Mouse (Mus musculus) forebrain, embryonic 16.5 days (tissue): ENCODE data around the gene Shpk. TPM values are rescaled to one million over a fixed set of nuclear protein-coding genes. Genes with fewer than 3 reads are reported as not detected.

ENCODE experiments used
- ATAC-seq: fragments of 200-750 bp; cut with Nextera tagmentation; 2 replicates; pipeline ENCODE4 v1.8.0; 2017; ENCODE audit warnings: mild to moderate bottlenecking, moderate library complexity
- H3K27ac ChIP-seq: fragments of 300-500 bp; sonication (generic); 2 replicates; pipeline ENCODE4 v1.5.1; 2014; ENCODE audit warnings: low read length, control low read depth
- H3K27me3 ChIP-seq: fragments of 300-500 bp; sonication (generic); replicated peaks from 2 replicates; pipeline ENCODE4 v1.6.1; 2014; ENCODE audit warnings: low read length; ENCODE audit not compliant: control insufficient read depth, insufficient read depth
- H3K36me3 ChIP-seq: fragments of 300-500 bp; sonication (generic); 2 replicates; pipeline ENCODE4 v1.6.1; 2014; ENCODE audit not compliant: control insufficient read depth, insufficient read depth
- H3K4me1 ChIP-seq: fragments of 300-500 bp; sonication (generic); replicated peaks from 2 replicates; pipeline ENCODE4 v1.6.1; 2014; ENCODE audit warnings: low read length; ENCODE audit not compliant: control insufficient read depth, insufficient read depth
- H3K4me2 ChIP-seq: fragments of 300-500 bp; sonication (generic); 2 replicates; pipeline ENCODE4 v1.6.1; 2014; ENCODE audit warnings: mild to moderate bottlenecking, low read length, control low read depth
- H3K4me3 ChIP-seq: fragments of 300-500 bp; sonication (generic); replicated peaks from 2 replicates; pipeline ENCODE4 v1.5.1; 2014; ENCODE audit warnings: mild to moderate bottlenecking, low read length, control low read depth
- H3K9ac ChIP-seq: fragments of 300-500 bp; sonication (generic); replicated peaks from 2 replicates; pipeline ENCODE4 v1.6.1; 2014; ENCODE audit warnings: low read depth, low read length, control low read depth
- H3K9me3 ChIP-seq: fragments of 300-500 bp; sonication (generic); 2 replicates; pipeline ENCODE4 v1.6.1; 2016; ENCODE audit warnings: low read length; ENCODE audit not compliant: control insufficient read depth
- WGBS: fragments of 180-500 bp; shearing (Covaris S2); extraction: QIAGEN DNeasy Blood & Tissue Kit; methylation state at CpG from one replicate; pipeline ENCODE4 v1.1.7; 2014; 5-methylcytosine and 5-hydroxymethylcytosine counted together
- polyA plus RNA-seq: library from polyadenylated mRNA; unstranded; fragments of >200 nt; fragmentation: Nextera tagmentation; extraction: Ambion mirVana; gene quantifications from 2 replicates; pipeline ENCODE4 v1.2.1, GENCODE M21; 2015

Gene Shpk
- polyA plus RNA-seq, 1 experiment from 2014 or later: 1.3 TPM

DNA sequence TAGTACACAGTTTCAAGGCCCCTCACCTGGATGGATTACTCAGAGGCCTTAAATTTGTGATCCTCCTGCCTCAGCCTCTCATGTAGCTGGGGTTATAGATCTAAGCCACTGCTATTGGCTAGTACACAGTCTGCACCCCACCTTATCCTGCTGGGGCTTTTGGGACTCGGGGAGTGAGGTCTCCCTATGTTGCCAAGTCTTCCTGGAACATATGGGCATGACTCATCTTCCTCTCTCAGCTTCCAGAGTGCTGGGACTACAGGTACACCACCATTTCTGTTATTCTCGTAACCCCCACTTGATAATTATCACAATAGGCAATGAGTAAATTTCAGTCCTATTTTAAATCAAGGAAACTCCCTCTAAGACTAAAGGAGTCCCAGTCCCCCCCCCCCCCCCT is 4.8 kb upstream of the Shpk start:
- WGBS: 84% methylated on average over 2 of the region's 2 CpGs
- Histone ChIP-seq H3K27ac (no peak overlapping the region), H3K4me2 (no peak overlapping the region), H3K4me1 (peaks cover 12% of the 10 kb centered on the region; the same call in 1 of the 2 replicates), H3K4me3 (no peak overlapping the region), H3K27me3 (no peaks in the 10 kb centered on the region), H3K9me3 (no peaks in the 10 kb centered on the region), H3K9ac (no peak overlapping the region), H3K36me3 (peaks cover 3% of the 10 kb centered on the region; the same call in 1 of the 2 replicates)
- ATAC-seq: no peak

GRCm38 (mm10) chr11:73198190-73198589 is 1.1 kb upstream of the Shpk start:
- peaks cover 16% of the 10 kb centered on the region; the same call in 1 of the 2 replicates for H3K4me1 ChIP-seq
- H3K4me2 ChIP-seq: peak overlapping the region; percentile 80
- H3K27me3 ChIP-seq: no peaks in the 10 kb centered on the region
- peak overlapping the region; percentile 59 for H3K4me3 ChIP-seq
- no peak overlapping the region for H3K27ac ChIP-seq
- 3% methylated on average over 1 of the region's 1 CpGs for WGBS
- H3K9me3 ChIP-seq: no peaks in the 10 kb centered on the region
- peak overlapping the region; percentile 82 for H3K9ac ChIP-seq
- no peak for ATAC-seq
- H3K36me3 ChIP-seq: no peaks in the 10 kb centered on the region; the same call in 1 of the 2 replicates

GRCm38 (mm10) chr11:73198603-73199229 is 544 bp upstream of the Shpk start, which contains the start of gene Ctns:
Gene Ctns, minus strand, starts transcription at chr11:73199042.
- peak within 1 kb of the TSS; percentile 60; the same call in 1 of the 2 replicates for H3K27ac ChIP-seq
- no peaks in the 10 kb centered on the region for H3K9me3 ChIP-seq
- peak within 1 kb of the TSS; percentile 59 for H3K4me3 ChIP-seq
- H3K27me3 ChIP-seq: no peaks in the 10 kb centered on the region
- H3K4me1 ChIP-seq: peaks cover 16% of the 10 kb centered on the region; the same call in 1 of the 2 replicates
- H3K36me3 ChIP-seq: no peaks in the 10 kb centered on the region; the same call in 1 of the 2 replicates
- peak within 1 kb of the TSS; percentile 80 for H3K4me2 ChIP-seq
- ATAC-seq: peak; percentile 96
- peak within 1 kb of the TSS; percentile 82 for H3K9ac ChIP-seq
- WGBS: under 1% methylated on average over 22 of the region's 22 CpGs

DNA sequence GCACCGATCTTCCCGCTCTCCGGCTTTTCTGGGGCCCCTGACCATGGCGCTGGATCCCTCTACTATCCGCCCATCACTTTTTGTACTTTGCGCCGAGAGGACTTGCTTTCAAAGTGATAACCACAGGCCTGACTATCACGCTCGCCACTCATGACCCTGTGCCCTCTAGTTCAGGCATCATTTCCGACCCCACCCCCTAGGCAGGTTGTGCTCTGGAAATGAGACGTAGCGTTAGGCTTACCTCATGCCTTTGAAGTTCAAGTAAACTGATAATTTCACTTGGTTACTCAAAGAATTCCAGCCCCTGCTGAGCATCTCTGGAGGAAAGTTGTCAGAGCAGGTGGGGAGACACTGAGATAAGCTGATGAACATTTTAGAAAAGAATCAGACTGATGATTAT is 619 bp downstream of the Shpk start:
- Histone ChIP-seq H3K4me3 (peak overlapping the region; percentile 59), H3K27me3 (no peaks in the 10 kb centered on the region), H3K9me3 (no peaks in the 10 kb centered on the region), H3K4me2 (peak overlapping the region; percentile 80), H3K36me3 (no peaks in the 10 kb centered on the region; the same call in 1 of the 2 replicates), H3K4me1 (peaks cover 16% of the 10 kb centered on the region; the same call in 1 of the 2 replicates), H3K27ac (no peak overlapping the region), H3K9ac (peak overlapping the region; percentile 82)
- WGBS: 3% methylated on average over 12 of the region's 12 CpGs
- no peak for ATAC-seq

DNA sequence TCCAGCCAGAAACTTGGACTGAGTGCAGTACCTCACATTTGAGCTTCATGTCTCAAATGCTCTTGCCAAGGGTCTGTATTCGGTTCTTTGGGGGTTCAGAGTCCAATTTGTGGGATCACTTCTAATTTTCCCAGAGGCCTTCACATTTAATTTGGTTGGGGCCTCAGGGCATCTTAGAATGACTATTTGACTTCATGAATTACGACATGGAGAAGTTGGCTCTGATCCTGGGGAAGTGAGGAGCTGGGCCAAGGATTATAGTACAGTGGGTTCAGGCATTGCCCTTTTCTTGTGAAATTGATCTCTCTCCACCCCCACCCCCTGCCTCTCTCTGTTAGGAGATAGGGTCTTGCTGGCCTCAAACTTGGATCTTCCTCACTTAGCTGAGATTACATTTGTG is 1.8 kb downstream of the Shpk start:
- WGBS: 77% methylated on average over 2 of the region's 2 CpGs
- no peak overlapping the region for H3K4me3 ChIP-seq
- H3K4me1 ChIP-seq: peaks cover 16% of the 10 kb centered on the region; the same call in 1 of the 2 replicates
- no peak for ATAC-seq
- H3K27me3 ChIP-seq: no peaks in the 10 kb centered on the region
- no peaks in the 10 kb centered on the region for H3K9me3 ChIP-seq
- no peak overlapping the region for H3K9ac ChIP-seq
- H3K4me2 ChIP-seq: no peak overlapping the region
- no peaks in the 10 kb centered on the region for H3K36me3 ChIP-seq
- no peak overlapping the region for H3K27ac ChIP-seq

DNA sequence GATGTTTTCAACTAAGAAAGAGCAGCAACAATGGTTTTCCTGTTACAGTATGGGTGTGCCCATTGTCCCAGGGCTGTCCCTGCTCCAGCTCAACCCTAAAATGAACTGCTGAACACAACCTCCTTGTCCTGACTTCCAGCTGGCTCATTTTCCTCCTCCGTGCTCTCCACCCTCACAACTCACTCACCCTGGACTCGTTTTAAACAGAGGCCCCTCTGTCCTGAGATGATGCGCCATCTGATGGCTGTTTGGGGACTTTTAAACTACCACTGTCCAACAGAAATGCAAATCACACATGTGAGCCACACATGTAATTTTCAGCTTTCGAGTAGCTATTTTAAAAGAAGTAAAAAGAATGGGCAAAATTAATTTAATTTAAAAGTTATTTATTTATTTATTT is 2.3 kb downstream of the Shpk start:
- H3K4me3 ChIP-seq: no peak overlapping the region
- H3K9me3 ChIP-seq: no peaks in the 10 kb centered on the region
- no peak overlapping the region for H3K9ac ChIP-seq
- WGBS: 35% methylated on average over 4 of the region's 4 CpGs
- H3K4me2 ChIP-seq: no peak overlapping the region
- H3K4me1 ChIP-seq: peaks cover 15% of the 10 kb centered on the region; the same call in 1 of the 2 replicates
- no peaks in the 10 kb centered on the region for H3K27me3 ChIP-seq
- no peaks in the 10 kb centered on the region for H3K36me3 ChIP-seq
- ATAC-seq: no peak
- H3K27ac ChIP-seq: no peak overlapping the region

- Histone ChIP-seq H3K4me1 (peaks cover 4% of the 10 kb centered on the region; the same call in 1 of the 2 replicates), H3K9me3 (no peaks in the 10 kb centered on the region), H3K4me3 (no peak overlapping the region), H3K36me3 (no peaks in the 10 kb centered on the region), H3K27me3 (no peaks in the 10 kb centered on the region), H3K9ac (no peak overlapping the region), H3K27ac (no peak overlapping the region), H3K4me2 (no peak overlapping the region)
- 83% methylated on average over 8 of the region's 8 CpGs for WGBS
- ATAC-seq: no peak
Measured at GRCm38 (mm10) chr11:73203895-73204294, 4.6 kb downstream of the Shpk start.

GRCm38 (mm10) chr11:73205194-73205593 is 5.9 kb downstream of the Shpk start:
- WGBS: 85% methylated on average over 7 of the region's 7 CpGs

DNA sequence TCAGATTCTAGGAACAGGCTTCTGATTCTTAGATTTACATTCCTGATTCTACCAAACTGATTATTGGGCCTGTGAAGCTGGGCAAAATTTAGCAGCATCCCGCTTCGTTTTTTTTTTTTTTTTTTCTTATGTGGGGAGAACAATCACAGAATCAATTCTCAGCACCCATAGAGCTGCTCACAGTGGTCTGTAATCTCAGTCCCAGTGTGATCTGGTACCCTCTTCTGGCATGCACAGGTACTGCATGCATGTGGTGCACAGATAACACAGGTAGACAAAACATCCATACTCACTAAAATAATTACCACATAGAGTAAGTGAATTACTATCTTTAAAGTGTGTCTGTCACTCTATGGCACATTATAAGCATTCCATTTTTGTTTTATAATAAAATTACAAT is 8.4 kb downstream of the Shpk start:
- no peak overlapping the region for H3K4me3 ChIP-seq
- H3K9me3 ChIP-seq: no peaks in the 10 kb centered on the region
- no peak overlapping the region for H3K4me2 ChIP-seq
- H3K9ac ChIP-seq: no peak overlapping the region
- no peaks in the 10 kb centered on the region for H3K27me3 ChIP-seq
- no peaks in the 10 kb centered on the region for H3K36me3 ChIP-seq
- no peak overlapping the region for H3K27ac ChIP-seq
- 94% methylated on average over 2 of the region's 2 CpGs for WGBS
- no peak for ATAC-seq
- H3K4me1 ChIP-seq: no peaks in the 10 kb centered on the region

More at GRCm38 (mm10) chr11:73205194-73205593, 5.9 kb downstream of the Shpk start:
- Histone ChIP-seq H3K4me2 (no peak overlapping the region), H3K9ac (no peak overlapping the region), H3K4me3 (no peak overlapping the region), H3K27ac (no peak overlapping the region), H3K27me3 (no peaks in the 10 kb centered on the region), H3K36me3 (no peaks in the 10 kb centered on the region), H3K4me1 (no peaks in the 10 kb centered on the region), H3K9me3 (no peaks in the 10 kb centered on the region)
- no peak for ATAC-seq
